Comparison of ENCODE assay signal across 16 mouse cellular contexts in genomic region chr8:22149643-22150344, GRCm38 (mm10). TPM values are rescaled to one million over a fixed set of nuclear protein-coding genes. Genes with fewer than 3 reads are reported as not detected.
"Had no signal": no experiment of that assay in that cellular context is flagged by ENCODE, and none has a peak within 500 bp of the region (broad histone marks: within the 10 kb centered on the region; RNA-seq: fewer than 3 reads in every experiment).

No protein-coding gene starts in this region.

- DNase-seq: left cerebral cortex, postnatal 4 days; liver, embryonic 13.5 days; lung, adult 18-20 months; lung, postnatal 4 days; midbrain, embryonic 14.5 days; right cerebral cortex, adult 18-20 months; right cerebral cortex, postnatal 25 days; thymus, postnatal 4 days had no signal

- H3K4me1 ChIP-seq: limb, embryonic 13.5 days; midbrain, embryonic 10.5 days; neural tube, embryonic 15.5 days had no signal

- H3K9me3 ChIP-seq: limb, embryonic 13.5 days; liver, embryonic 13.5 days; midbrain, embryonic 10.5 days; neural tube, embryonic 15.5 days had no signal

- H3K27ac ChIP-seq: kidney, postnatal 0 days; limb, embryonic 13.5 days; liver, embryonic 13.5 days; midbrain, embryonic 10.5 days; neural tube, embryonic 15.5 days; stomach, postnatal 0 days had no signal

- H3K4me2 ChIP-seq: limb, embryonic 13.5 days; liver, embryonic 13.5 days; neural tube, embryonic 15.5 days had no signal

- H3K4me3 ChIP-seq: limb, embryonic 13.5 days; liver, embryonic 13.5 days; midbrain, embryonic 10.5 days; myocyte; neural tube, embryonic 15.5 days had no signal

- H3K9ac ChIP-seq: limb, embryonic 13.5 days; liver, embryonic 13.5 days; neural tube, embryonic 15.5 days had no signal

- H3K27me3 ChIP-seq: limb, embryonic 13.5 days; liver, embryonic 13.5 days; neural tube, embryonic 15.5 days had no signal

- H3K36me3 ChIP-seq: liver, embryonic 13.5 days had no signal

RNA-seq across cellular contexts. Expression of gene Nek5, which starts 24.9 kb away (rescaled TPM):
- total RNA-seq: left cerebral cortex, adult 18-20 months; megakaryocyte, adult 5-6 weeks had no signal
- polyA plus RNA-seq: liver, embryonic 13.5 days; myocyte had no signal
